Mouse (Mus musculus) forebrain, postnatal 0 days (tissue): ENCODE data around the gene Padi6. TPM values are rescaled to one million over a fixed set of nuclear protein-coding genes. Genes with fewer than 3 reads are reported as not detected.

ENCODE experiments used
- ATAC-seq: fragments of 200-750 bp; cut with Nextera tagmentation; 2 replicates; pipeline ENCODE4 v1.8.0; 2017; ENCODE audit warnings: mild to moderate bottlenecking, moderate library complexity
- DNase-seq: peaks from one replicate; pipeline ENCODE4 v3.0.0-alpha.2; 2015
- H3K27ac ChIP-seq: fragments of 300-500 bp; sonication (generic); 2 replicates; pipeline ENCODE4 v1.5.1; 2014; ENCODE audit warnings: low read depth, mild to moderate bottlenecking, antibody characterized with exemption, low read length, moderate library complexity, mixed read lengths
- H3K27me3 ChIP-seq: fragments of 300-500 bp; sonication (generic); 2 replicates; pipeline ENCODE4 v1.6.1; 2014; ENCODE audit warnings: mild to moderate bottlenecking, low read length, mixed read lengths; ENCODE audit not compliant: insufficient read depth
- H3K36me3 ChIP-seq: fragments of 300-500 bp; sonication (generic); 2 replicates; pipeline ENCODE4 v1.6.1; 2014; ENCODE audit warnings: mild to moderate bottlenecking, moderate library complexity; ENCODE audit not compliant: insufficient read depth
- H3K4me1 ChIP-seq: fragments of 300-500 bp; sonication (generic); 2 replicates; pipeline ENCODE4 v1.6.1; 2014; ENCODE audit warnings: antibody characterized with exemption; ENCODE audit not compliant: insufficient read depth
- H3K4me2 ChIP-seq: fragments of 300-500 bp; sonication (generic); 2 replicates; pipeline ENCODE4 v1.6.1; 2014; ENCODE audit warnings: low read depth, mild to moderate bottlenecking, moderate library complexity
- H3K4me3 ChIP-seq: fragments of 300-500 bp; sonication (generic); 2 replicates; pipeline ENCODE4 v1.5.1; 2014; ENCODE audit warnings: low read depth, low read length, mixed read lengths
- H3K9ac ChIP-seq: fragments of 300-500 bp; sonication (generic); 2 replicates; pipeline ENCODE4 v1.6.1; 2014; ENCODE audit warnings: mild to moderate bottlenecking
- H3K9me3 ChIP-seq: fragments of 300-500 bp; sonication (generic); 2 replicates; pipeline ENCODE4 v1.6.1; 2016; ENCODE audit warnings: low read length
- CTCF ChIP-seq: sonication (generic); IDR thresholded peaks from 2 replicates; pipeline ENCODE4 v1.5.1; 2016; ENCODE audit warnings: antibody characterized with exemption, control low read depth, low read depth
- WGBS: fragments of 180-500 bp; shearing (Covaris S2); extraction: QIAGEN DNeasy Blood & Tissue Kit; methylation state at CpG from one replicate; pipeline ENCODE4 v1.1.7; 2014; 5-methylcytosine and 5-hydroxymethylcytosine counted together
- polyA plus RNA-seq: library from polyadenylated mRNA; unstranded; fragments of >200 nt; fragmentation: Nextera tagmentation; extraction: Ambion mirVana; gene quantifications from 2 replicates; pipeline ENCODE4 v1.2.1, GENCODE M21; 2015
- total RNA-seq: library from RNA; depleted of rRNA; stranded (reverse); fragments of >200 nt; gene quantifications from 2 replicates; pipeline ENCODE4 v1.2.3, GENCODE M21; 2014

Gene Padi6
- total and polyA plus RNA-seq, 2 experiments from 2014 or later, result 0.18 TPM; not detected in 1

GRCm38 (mm10) chr4:140755811-140756210, 13.4 kb upstream of the Padi6 start:
- no peak overlapping the region for H3K4me3 ChIP-seq
- H3K27me3 ChIP-seq, result no peaks in the 10 kb centered on the region
- no peaks in the 10 kb centered on the region for H3K36me3 ChIP-seq
- H3K4me2 ChIP-seq, result no peak overlapping the region
- no peak for ATAC-seq
- 88% methylated on average over 3 of the region's 3 CpGs for WGBS
- H3K9ac ChIP-seq, result no peak overlapping the region
- DNase-seq, result no peak
- TF ChIP-seq CTCF, result no peak
- no peaks in the 10 kb centered on the region for H3K4me1 ChIP-seq
- H3K27ac ChIP-seq, result no peak overlapping the region
- no peaks in the 10 kb centered on the region for H3K9me3 ChIP-seq

GRCm38 (mm10) chr4:140753366-140753765, 10.9 kb upstream of the Padi6 start:
- H3K4me1 ChIP-seq, result no peaks in the 10 kb centered on the region
- no peak overlapping the region for H3K27ac ChIP-seq
- DNase-seq (no peak), ATAC-seq (no peak)
- TF ChIP-seq CTCF, result no peak
- no peaks in the 10 kb centered on the region for H3K9me3 ChIP-seq
- H3K9ac ChIP-seq, result no peak overlapping the region
- WGBS, result 71% methylated on average over 7 of the region's 7 CpGs
- H3K36me3 ChIP-seq, result no peaks in the 10 kb centered on the region
- no peaks in the 10 kb centered on the region for H3K27me3 ChIP-seq
- no peak overlapping the region for H3K4me2 ChIP-seq
- no peak overlapping the region for H3K4me3 ChIP-seq

DNA sequence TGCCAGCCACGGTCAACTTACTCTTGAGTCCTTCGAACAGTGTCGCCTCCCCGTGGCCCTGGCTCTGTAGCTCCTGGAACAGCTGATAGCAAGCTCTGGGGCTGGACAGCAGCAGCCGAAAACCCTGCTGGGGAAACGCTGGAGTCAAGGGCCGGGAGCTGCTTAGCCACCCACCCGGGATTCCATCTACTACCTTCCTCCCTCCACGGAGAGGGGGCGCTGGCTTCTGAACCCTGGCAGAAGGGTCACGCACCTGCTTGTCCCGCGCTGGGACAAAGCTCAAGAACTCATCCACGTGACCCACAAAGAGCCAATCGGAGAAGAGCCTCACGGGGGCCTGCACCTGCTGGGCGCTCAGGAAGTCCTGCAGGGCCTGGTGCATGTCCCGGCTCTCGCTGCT, 7.9 kb upstream of the Padi6 start:
- no peak overlapping the region for H3K4me2 ChIP-seq
- no peaks in the 10 kb centered on the region for H3K27me3 ChIP-seq
- H3K4me3 ChIP-seq, result no peak overlapping the region
- H3K4me1 ChIP-seq, result no peaks in the 10 kb centered on the region
- WGBS, result 8% methylated on average over 19 of the region's 19 CpGs
- no peak for ATAC-seq
- no peak for TF ChIP-seq CTCF
- H3K9me3 ChIP-seq, result no peaks in the 10 kb centered on the region
- no peak overlapping the region for H3K27ac ChIP-seq
- H3K36me3 ChIP-seq, result no peaks in the 10 kb centered on the region
- H3K9ac ChIP-seq, result no peak overlapping the region
- DNase-seq, result no peak

GRCm38 (mm10) chr4:140747978-140748377, 5.5 kb upstream of the Padi6 start:
- no peak overlapping the region for H3K4me2 ChIP-seq
- TF ChIP-seq CTCF, result no peak
- ATAC-seq, result no peak
- H3K27me3 ChIP-seq, result no peaks in the 10 kb centered on the region
- 28% methylated on average over 12 of the region's 12 CpGs for WGBS
- no peak overlapping the region for H3K4me3 ChIP-seq
- DNase-seq, result no peak
- H3K4me1 ChIP-seq, result no peaks in the 10 kb centered on the region
- H3K36me3 ChIP-seq, result no peaks in the 10 kb centered on the region
- no peak overlapping the region for H3K9ac ChIP-seq
- no peak overlapping the region for H3K27ac ChIP-seq
- no peaks in the 10 kb centered on the region for H3K9me3 ChIP-seq

GRCm38 (mm10) chr4:140744654-140745053, 2.2 kb upstream of the Padi6 start:
- Histone ChIP-seq H3K27ac (no peak overlapping the region), H3K27me3 (no peaks in the 10 kb centered on the region), H3K36me3 (no peaks in the 10 kb centered on the region), H3K9ac (no peak overlapping the region), H3K4me3 (no peak overlapping the region), H3K9me3 (no peaks in the 10 kb centered on the region), H3K4me1 (no peaks in the 10 kb centered on the region), H3K4me2 (no peak overlapping the region)
- ATAC-seq (no peak), DNase-seq (peak; percentile 9)
- 23% methylated on average over 3 of the region's 3 CpGs for WGBS
- TF ChIP-seq CTCF, result peak; percentile 64

DNA sequence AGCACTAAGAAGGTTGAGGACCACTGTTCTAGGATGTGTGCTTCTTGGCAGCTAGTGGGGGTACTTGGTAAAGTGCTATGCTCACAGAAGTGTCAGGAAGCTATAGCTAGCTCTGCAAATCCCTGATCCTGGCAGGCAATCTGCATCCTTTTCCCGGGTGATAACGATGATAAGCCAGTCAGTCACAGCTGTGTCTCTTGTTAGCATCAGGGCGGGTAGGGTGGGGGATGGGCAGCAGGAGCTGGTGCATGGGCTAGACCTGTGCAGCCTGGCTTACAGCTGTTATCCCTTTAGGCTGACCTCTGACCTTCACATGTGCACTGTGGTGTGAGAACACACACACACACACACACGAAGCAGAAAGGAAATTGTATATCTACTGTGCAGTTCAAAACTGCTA, 643 bp upstream of the Padi6 start:
- H3K4me1 ChIP-seq, result no peaks in the 10 kb centered on the region
- TF ChIP-seq CTCF, result no peak
- H3K9ac ChIP-seq, result no peak overlapping the region
- no peaks in the 10 kb centered on the region for H3K36me3 ChIP-seq
- 46% methylated on average over 4 of the region's 4 CpGs for WGBS
- no peak overlapping the region for H3K4me2 ChIP-seq
- peak; percentile 14; the same call in 1 of the 2 replicates for ATAC-seq
- H3K9me3 ChIP-seq, result no peaks in the 10 kb centered on the region
- H3K27ac ChIP-seq, result no peak overlapping the region
- peak; percentile 26 for DNase-seq
- no peak overlapping the region for H3K4me3 ChIP-seq
- H3K27me3 ChIP-seq, result no peaks in the 10 kb centered on the region

- no peak for TF ChIP-seq CTCF
- ATAC-seq, result no peak
Measured at GRCm38 (mm10) chr4:140741401-140741800, 1.0 kb downstream of the Padi6 start.

GRCm38 (mm10) chr4:140740655-140741054, 1.8 kb downstream of the Padi6 start:
- Histone ChIP-seq H3K9me3 (no peaks in the 10 kb centered on the region), H3K27ac (no peak overlapping the region), H3K27me3 (no peaks in the 10 kb centered on the region), H3K4me2 (no peak overlapping the region), H3K4me1 (no peaks in the 10 kb centered on the region), H3K4me3 (no peak overlapping the region), H3K9ac (no peak overlapping the region), H3K36me3 (no peaks in the 10 kb centered on the region)
- WGBS, result 93% methylated on average over 11 of the region's 11 CpGs
- TF ChIP-seq CTCF, result no peak
- ATAC-seq (no peak), DNase-seq (no peak)

More at GRCm38 (mm10) chr4:140741401-140741800, 1.0 kb downstream of the Padi6 start:
- Histone ChIP-seq H3K9me3 (no peaks in the 10 kb centered on the region), H3K4me1 (no peaks in the 10 kb centered on the region), H3K27me3 (no peaks in the 10 kb centered on the region), H3K9ac (no peak overlapping the region), H3K4me2 (no peak overlapping the region), H3K36me3 (no peaks in the 10 kb centered on the region), H3K27ac (no peak overlapping the region), H3K4me3 (no peak overlapping the region)
- 88% methylated on average over 6 of the region's 6 CpGs for WGBS
- no peak for DNase-seq
